Mouse (Mus musculus): ENCODE measurements around the gene Iqschfp.
A peak's percentile ranks its signal among the peaks of the same experiment; 100 is the strongest.

Iqschfp gene

DNA sequence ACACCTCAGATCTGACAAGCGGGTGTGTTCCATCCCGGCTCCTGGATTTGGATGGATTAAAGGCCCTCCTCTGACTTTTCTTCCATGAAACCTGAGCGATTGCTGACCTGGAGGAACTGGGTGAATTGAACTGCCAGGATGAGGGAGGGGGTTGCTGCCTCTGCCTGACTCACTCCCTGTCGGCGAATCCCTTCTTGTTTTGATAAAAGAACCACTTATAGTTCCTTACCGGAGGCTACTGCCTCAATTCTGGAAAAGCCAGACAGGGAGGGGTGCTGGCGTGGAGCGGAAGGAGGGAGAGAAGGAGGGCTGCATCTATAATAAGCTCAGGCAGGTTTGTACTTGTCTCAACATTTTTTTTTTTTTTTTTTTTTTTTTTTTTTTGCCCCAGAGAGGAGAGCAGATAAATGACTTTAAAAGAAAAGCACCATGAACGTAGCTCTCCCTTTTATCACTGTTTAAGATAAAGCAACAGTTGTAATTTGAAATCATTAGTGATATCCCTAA is 603.8 kb downstream of the Iqschfp start:
- DNase-seq = peak; percentile 42

- DNase-seq = no peak
Measured at GRCm38 (mm10) chr3:68496513-68496912, 604.5 kb downstream of the Iqschfp start.

GRCm38 (mm10) chr3:68499532-68500152 is 607.6 kb downstream of the Iqschfp start:
- DNase-seq = no peak

- no peak for DNase-seq
Measured at GRCm38 (mm10) chr3:68504838-68505237, 612.8 kb downstream of the Iqschfp start.

GRCm38 (mm10) chr3:68506769-68507318 is 614.8 kb downstream of the Iqschfp start:
- no peak for DNase-seq

GRCm38 (mm10) chr3:68508629-68509028 is 616.6 kb downstream of the Iqschfp start:
- DNase-seq = peak; percentile 62

GRCm38 (mm10) chr3:68510872-68511271 is 618.8 kb downstream of the Iqschfp start:
- no peak for DNase-seq

- DNase-seq = no peak
Measured at GRCm38 (mm10) chr3:68511744-68512143, 619.7 kb downstream of the Iqschfp start.

DNA sequence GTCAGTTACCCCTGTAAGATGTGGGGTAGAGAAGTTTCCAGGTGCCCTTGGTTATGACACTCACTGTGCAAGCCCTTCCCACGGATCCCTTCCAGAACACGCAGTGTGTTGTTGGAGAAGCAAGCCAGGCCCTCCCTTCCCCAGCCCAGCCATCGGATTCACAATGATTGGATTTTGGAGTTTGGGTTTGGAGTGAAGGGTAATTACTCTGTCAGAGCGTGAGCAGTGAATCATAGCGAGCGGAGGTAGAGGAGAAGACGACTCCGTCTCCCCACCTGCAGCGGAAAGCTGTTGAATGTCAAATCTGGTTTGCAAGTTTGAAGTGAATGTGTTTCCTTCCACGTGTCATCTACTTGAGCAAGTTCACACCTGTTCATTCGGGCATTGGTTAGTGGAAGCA is 620.3 kb downstream of the Iqschfp start:
- no peak for DNase-seq

- DNase-seq = no peak
Measured at GRCm38 (mm10) chr3:68513340-68514119, 621.5 kb downstream of the Iqschfp start.

DNA sequence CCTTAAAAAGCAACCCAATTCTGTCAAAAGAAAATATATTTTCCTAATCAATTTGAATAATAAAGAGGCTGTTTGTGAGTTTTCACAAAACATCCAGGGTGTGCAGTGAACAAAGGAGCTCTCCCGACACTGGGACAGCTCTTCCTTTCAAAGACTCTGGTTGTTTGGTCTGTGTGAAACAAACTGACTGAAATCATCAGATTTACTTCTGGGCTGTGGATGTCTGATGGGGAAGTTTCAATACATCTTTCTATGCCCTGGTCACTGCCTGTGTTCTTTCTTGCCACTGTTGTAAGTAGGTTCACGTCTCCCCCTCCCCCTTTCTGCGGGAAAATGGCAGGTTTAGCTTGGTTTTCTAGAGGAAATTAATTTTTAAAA is 622.1 kb downstream of the Iqschfp start:
- peak; percentile 2 for DNase-seq

GRCm38 (mm10) chr3:68514717-68515116 is 622.7 kb downstream of the Iqschfp start:
- DNase-seq = no peak

- peak; percentile 2 for DNase-seq
Measured at GRCm38 (mm10) chr3:68516393-68517081, 624.5 kb downstream of the Iqschfp start.

DNA sequence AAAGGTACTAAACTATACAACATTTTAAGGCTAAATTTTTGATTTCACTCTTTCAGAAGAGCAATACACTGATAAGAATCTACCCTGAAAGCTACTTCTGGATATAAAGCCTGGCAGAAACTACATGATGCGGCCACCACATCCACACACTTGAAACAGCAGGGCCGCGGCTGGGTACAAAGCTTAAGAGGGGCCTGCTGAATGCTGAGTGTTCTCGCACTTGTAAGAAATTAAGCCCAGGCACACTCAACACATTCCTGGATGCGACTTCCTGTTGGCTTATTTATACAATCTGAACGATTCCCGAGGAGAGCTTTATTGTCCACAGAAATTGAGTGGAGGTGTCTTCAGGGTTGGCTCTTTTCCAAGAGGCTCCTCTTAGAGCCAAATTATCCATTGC is 625.2 kb downstream of the Iqschfp start:
- DNase-seq = peak; percentile 3

- no peak for DNase-seq
Measured at GRCm38 (mm10) chr3:68518041-68518440, 626.0 kb downstream of the Iqschfp start.

GRCm38 (mm10) chr3:68518586-68518985 is 626.6 kb downstream of the Iqschfp start:
- peak; percentile 2 for DNase-seq

- no peak for DNase-seq
Measured at GRCm38 (mm10) chr3:68525361-68525878, 633.4 kb downstream of the Iqschfp start.

DNA sequence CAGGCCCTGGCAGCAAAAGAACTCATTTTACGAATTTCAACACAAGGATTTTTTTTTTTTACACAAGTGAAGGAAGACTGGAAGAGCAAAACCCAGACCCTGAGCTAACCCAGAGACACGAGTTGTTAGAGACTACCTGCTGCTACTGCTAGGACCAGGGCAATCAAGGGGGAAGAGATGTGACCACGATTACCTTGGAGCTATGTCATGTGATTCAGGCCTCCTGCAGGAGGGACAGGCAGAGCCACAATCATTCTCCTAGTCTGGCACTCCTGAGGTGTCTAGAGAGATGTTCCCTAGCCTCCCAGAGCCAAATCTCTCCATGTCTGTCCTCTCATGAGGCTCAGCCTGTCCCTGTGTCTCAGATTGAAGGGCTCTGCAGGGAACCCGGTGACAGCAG is 634.4 kb downstream of the Iqschfp start:
- DNase-seq = no peak

DNA sequence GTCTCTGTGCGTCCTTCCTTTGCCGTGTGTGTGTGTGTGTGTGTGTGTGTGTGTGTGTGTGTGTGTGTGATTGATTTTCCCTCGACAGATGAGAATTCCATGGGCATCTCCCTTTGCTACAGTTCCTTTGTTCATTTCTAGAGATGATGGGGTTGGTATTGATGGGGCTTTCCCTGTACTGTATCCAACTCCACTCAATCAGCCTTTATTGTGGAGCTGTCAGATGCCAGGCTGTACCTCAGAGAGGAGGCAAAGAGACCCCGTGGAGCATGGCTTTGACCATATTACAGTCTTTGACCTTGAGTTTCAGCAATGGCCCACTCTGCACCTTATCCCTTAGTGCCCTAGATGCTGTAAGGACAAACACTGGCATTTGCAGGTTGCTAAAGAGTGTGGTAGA is 635.1 kb downstream of the Iqschfp start:
- DNase-seq = no peak

- no peak for DNase-seq
Measured at GRCm38 (mm10) chr3:68531908-68532307, 639.9 kb downstream of the Iqschfp start.

- peak; percentile 67 for DNase-seq
Measured at GRCm38 (mm10) chr3:68534571-68535051, 642.6 kb downstream of the Iqschfp start.

DNA sequence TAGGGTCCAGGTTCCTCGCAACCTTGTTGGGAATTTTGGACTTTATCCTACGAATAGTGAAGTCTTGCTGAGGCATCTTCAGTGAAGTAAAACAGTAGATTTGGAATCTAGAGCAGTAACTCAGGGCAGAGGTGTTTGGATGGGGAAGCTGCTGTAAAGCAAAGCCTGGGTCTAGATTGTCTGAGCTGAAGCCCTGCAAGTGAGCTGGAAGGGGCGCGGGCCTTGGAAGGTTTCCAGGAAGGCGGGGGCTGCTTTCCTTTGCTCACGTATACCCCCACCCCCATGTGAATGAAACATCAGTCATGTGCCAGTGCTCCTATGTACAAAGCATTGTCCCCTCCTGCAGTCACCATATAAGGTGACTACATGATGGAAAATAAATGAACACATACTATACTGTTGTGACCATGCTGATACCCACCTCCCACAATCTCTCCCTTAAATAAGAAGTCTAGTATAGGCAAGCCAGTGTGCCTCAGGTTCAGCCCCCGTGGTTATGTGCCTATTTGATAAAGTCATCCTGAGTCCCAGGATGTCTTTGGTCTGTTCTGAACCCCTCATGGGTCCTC is 643.2 kb downstream of the Iqschfp start:
- no peak for DNase-seq

- no peak for DNase-seq
Measured at GRCm38 (mm10) chr3:68536071-68536470, 644.0 kb downstream of the Iqschfp start.

All from kidney, adult 18-20 months (tissue).